Mouse (Mus musculus) liver, postnatal 0 days (tissue): ENCODE data around the gene Olfr485. TPM values are rescaled to one million over a fixed set of nuclear protein-coding genes. Genes with fewer than 3 reads are reported as not detected.

Experiments used
- ATAC-seq: fragments of 200-750 bp; cut with Nextera tagmentation; 2 replicates; pipeline ENCODE4 v1.8.0; 2017; ENCODE audit warnings: mild to moderate bottlenecking, moderate library complexity
- DNase-seq: peaks from one replicate; pipeline ENCODE4 v3.0.0-alpha.2; 2016
- H3K27ac ChIP-seq: fragments of 300-500 bp; sonication (generic); 2 replicates; pipeline ENCODE4 v1.5.1; 2014; ENCODE audit warnings: antibody characterized with exemption, moderate library complexity, mild to moderate bottlenecking, low read depth
- H3K27me3 ChIP-seq: fragments of 300-500 bp; sonication (generic); 2 replicates; pipeline ENCODE4 v1.6.1; 2014; ENCODE audit warnings: low read length, control low read depth, mixed read lengths; ENCODE audit not compliant: insufficient read depth
- H3K36me3 ChIP-seq: fragments of 300-500 bp; sonication (generic); replicated peaks from 2 replicates; pipeline ENCODE4 v1.6.1; 2014; ENCODE audit warnings: mild to moderate bottlenecking, control low read depth, low read length, moderate library complexity, mixed read lengths; ENCODE audit not compliant: insufficient read depth
- H3K4me1 ChIP-seq: fragments of 300-500 bp; sonication (generic); 2 replicates; pipeline ENCODE4 v1.6.1; 2014; ENCODE audit warnings: antibody characterized with exemption, mild to moderate bottlenecking, control low read depth; ENCODE audit not compliant: insufficient read depth
- H3K4me2 ChIP-seq: fragments of 300-500 bp; sonication (generic); 2 replicates; pipeline ENCODE4 v1.6.1; 2014; ENCODE audit warnings: low read depth, mild to moderate bottlenecking, low read length, moderate library complexity, mixed read lengths
- H3K4me3 ChIP-seq: fragments of 300-500 bp; sonication (generic); 2 replicates; pipeline ENCODE4 v1.5.1; 2014; ENCODE audit warnings: low read depth, low read length
- H3K9ac ChIP-seq: fragments of 300-500 bp; sonication (generic); replicated peaks from 2 replicates; pipeline ENCODE4 v1.6.1; 2014; ENCODE audit warnings: mild to moderate bottlenecking, moderate library complexity
- H3K9me3 ChIP-seq: fragments of 300-500 bp; sonication (generic); 2 replicates; pipeline ENCODE4 v1.6.1; 2016; ENCODE audit warnings: mild to moderate bottlenecking, control low read depth, low read length, mixed read lengths
- CTCF ChIP-seq: sonication (generic); IDR thresholded peaks from 2 replicates; pipeline ENCODE4 v1.5.1; 2016; ENCODE audit warnings: antibody characterized with exemption, low read depth
- EP300 ChIP-seq: IDR thresholded peaks from 2 replicates; pipeline ENCODE4 v1.6.1; 2016; ENCODE audit warnings: antibody characterized with exemption, low read depth, mild to moderate bottlenecking
- WGBS: fragments of 180-500 bp; shearing (Covaris S2); extraction: QIAGEN DNeasy Blood & Tissue Kit; methylation state at CpG from one replicate; pipeline ENCODE4 v1.1.7; 2014; ENCODE audit not compliant: insufficient replicate concordance; 5-methylcytosine and 5-hydroxymethylcytosine counted together
- polyA plus RNA-seq: library from polyadenylated mRNA; unstranded; fragments of >200 nt; fragmentation: Nextera tagmentation; extraction: Ambion mirVana; gene quantifications from 2 replicates; pipeline ENCODE4 v1.2.1, GENCODE M21; 2015

Gene Olfr485
- polyA plus RNA-seq, 1 experiment from 2014 or later, result not detected

GRCm38 (mm10) chr7:108127349-108127748, 32.3 kb downstream of the Olfr485 start, which contains the start of gene Olfr484:
Gene Olfr484, minus strand, starts transcription at chr7:108127449.
- Histone ChIP-seq H3K9ac (no peak within 1 kb of the TSS), H3K4me1 (no peaks in the 10 kb centered on the region), H3K27me3 (no peaks in the 10 kb centered on the region), H3K9me3 (no peaks in the 10 kb centered on the region), H3K4me2 (no peak within 1 kb of the TSS), H3K4me3 (no peak within 1 kb of the TSS), H3K36me3 (no peaks in the 10 kb centered on the region), H3K27ac (no peak within 1 kb of the TSS)
- ATAC-seq (no peak), DNase-seq (no peak)
- no peak for TF ChIP-seq EP300
- no peak for TF ChIP-seq CTCF

GRCm38 (mm10) chr7:108121416-108121815, 38.3 kb downstream of the Olfr485 start:
- H3K27ac ChIP-seq, result no peak overlapping the region
- no peak overlapping the region for H3K4me2 ChIP-seq
- 57% methylated on average over 1 of the region's 1 CpGs for WGBS
- no peak overlapping the region for H3K4me3 ChIP-seq
- no peaks in the 10 kb centered on the region for H3K27me3 ChIP-seq
- ATAC-seq (no peak), DNase-seq (no peak)
- no peaks in the 10 kb centered on the region for H3K36me3 ChIP-seq
- H3K9me3 ChIP-seq, result no peaks in the 10 kb centered on the region
- H3K9ac ChIP-seq, result no peak overlapping the region
- TF ChIP-seq EP300 (no peak), CTCF (no peak)
- no peaks in the 10 kb centered on the region for H3K4me1 ChIP-seq

GRCm38 (mm10) chr7:108120681-108121080, 39.0 kb downstream of the Olfr485 start:
- H3K9ac ChIP-seq, result no peak overlapping the region
- no peaks in the 10 kb centered on the region for H3K36me3 ChIP-seq
- no peaks in the 10 kb centered on the region for H3K4me1 ChIP-seq
- WGBS, result 27% methylated on average over 1 of the region's 1 CpGs
- no peak overlapping the region for H3K27ac ChIP-seq
- no peak for TF ChIP-seq CTCF
- TF ChIP-seq EP300, result no peak
- no peak for ATAC-seq
- no peak overlapping the region for H3K4me3 ChIP-seq
- DNase-seq, result no peak
- H3K9me3 ChIP-seq, result no peaks in the 10 kb centered on the region
- H3K4me2 ChIP-seq, result no peak overlapping the region
- H3K27me3 ChIP-seq, result no peaks in the 10 kb centered on the region

Other genes with a start within 250 kb of the Olfr485 start
- not detected in 2 replicates for gene Olfr473, start 229.4 kb downstream of the Olfr485 start, polyA plus RNA-seq
- gene Olfr474, start 205.2 kb downstream of the Olfr485 start, polyA plus RNA-seq, result not detected in 2 replicates
- gene Olfr476, start 195.1 kb downstream of the Olfr485 start, polyA plus RNA-seq, result not detected in 2 replicates
- gene Olfr477, start 173.2 kb downstream of the Olfr485 start, polyA plus RNA-seq, result not detected in 2 replicates
- gene Olfr478, start 125.9 kb downstream of the Olfr485 start, polyA plus RNA-seq, result not detected in 2 replicates
- not detected in 2 replicates for gene Olfr479, start 109.2 kb downstream of the Olfr485 start, polyA plus RNA-seq
- gene Olfr480, start 92.5 kb downstream of the Olfr485 start, polyA plus RNA-seq, result not detected in 2 replicates
- not detected in 2 replicates for gene Olfr481, start 80.0 kb downstream of the Olfr485 start, polyA plus RNA-seq
- not detected in 2 replicates for gene Olfr482, start 62.3 kb downstream of the Olfr485 start, polyA plus RNA-seq
- not detected in 2 replicates for gene Olfr483, start 59.0 kb downstream of the Olfr485 start, polyA plus RNA-seq
- not detected in 2 replicates for gene Olfr484, start 32.4 kb downstream of the Olfr485 start, polyA plus RNA-seq
- not detected in 2 replicates for gene Olfr486, start 12.9 kb upstream of the Olfr485 start, polyA plus RNA-seq
- not detected in 2 replicates for gene Olfr487, start 54.8 kb upstream of the Olfr485 start, polyA plus RNA-seq
- gene Olfr488, start 98.5 kb upstream of the Olfr485 start, polyA plus RNA-seq, result not detected in 2 replicates
- not detected in 2 replicates for gene Olfr490, start 129.1 kb upstream of the Olfr485 start, polyA plus RNA-seq
- gene Olfr491, start 153.6 kb upstream of the Olfr485 start, polyA plus RNA-seq, result not detected in 2 replicates
- not detected in 2 replicates for gene Olfr492, start 163.8 kb upstream of the Olfr485 start, polyA plus RNA-seq
- gene Olfr493, start 187.1 kb upstream of the Olfr485 start, polyA plus RNA-seq, result not detected in 2 replicates
- gene Olfr494, start 205.5 kb upstream of the Olfr485 start, polyA plus RNA-seq, result not detected in 2 replicates
- not detected in 2 replicates for gene Olfr495, start 233.3 kb upstream of the Olfr485 start, polyA plus RNA-seq